Mouse (Mus musculus): ENCODE data around the gene Vamp1.

DNA sequence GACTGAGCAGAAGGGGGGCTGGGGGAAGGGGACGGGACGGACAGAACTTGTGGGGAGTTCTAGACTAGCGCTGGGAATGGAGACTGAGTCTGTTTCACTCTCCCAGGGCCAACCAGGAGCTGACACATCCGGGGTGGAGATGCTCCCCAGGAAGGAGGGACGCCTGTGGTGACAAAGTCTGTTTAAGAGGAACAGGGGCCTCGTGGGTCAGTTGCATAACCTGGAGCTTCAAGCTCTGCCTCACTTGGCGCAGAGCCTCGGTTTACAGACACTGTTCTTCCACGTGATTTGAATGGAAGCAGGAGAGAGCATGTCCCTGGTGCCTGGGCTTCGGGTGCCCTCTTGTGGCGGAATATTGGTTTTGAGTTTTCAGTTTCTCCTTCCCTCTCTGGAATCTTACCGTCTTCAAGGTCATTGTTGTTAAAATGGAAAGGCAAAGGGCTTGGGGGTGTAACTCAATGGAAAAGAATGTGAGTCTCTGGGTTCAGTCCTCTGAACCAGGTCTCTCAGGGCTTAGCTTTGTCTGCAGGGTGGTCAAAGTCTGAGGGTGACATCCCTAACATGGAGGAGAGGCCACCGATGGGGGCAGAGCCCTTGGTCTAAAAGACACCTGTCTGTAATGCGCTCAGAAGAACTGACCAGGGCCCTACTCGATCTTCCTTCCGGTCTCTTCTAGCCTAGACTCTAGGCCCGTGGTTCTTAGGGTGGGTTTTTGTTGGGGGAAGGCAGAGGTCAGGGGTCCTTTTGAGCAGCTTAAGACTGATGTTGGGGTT lies 56.3 kb downstream of the Vamp1 start:
- no peak for TF ChIP-seq GATA1 (IDR thresholded peaks at IDR 0.05; ENCODE audit: borderline replicate concordance, low read length)
- TF ChIP-seq FLI1 (IDR thresholded peaks at IDR 0.05; ENCODE audit: low read length) = no peak
